Mouse (Mus musculus): ENCODE results near the gene Spry1. TPM values are rescaled to one million over a fixed set of nuclear protein-coding genes. Genes with fewer than 3 reads are reported as not detected.
"Not testable (repeated sequence)": the region's sequence is repeated elsewhere in the genome, so short reads cannot be mapped to it uniquely, and the experiment has no call there.

The Spry1 gene
- 10 to 100 TPM; 12.1 to 13.1 TPM for total RNA-seq (2021)
- long read RNA-seq, experiment 1, transcript Spry1-201 (3 exons, 2,481 nt) = minor isoform, 6 of 13 reads
- long read RNA-seq, experiment 1, transcript Spry1-203 (3 exons, 2,451 nt) = major isoform, 7 of 13 reads
- long read RNA-seq, experiment 1, partial matches to known transcripts = 0 of 13 reads
- long read RNA-seq, experiment 1, other reads (novel, unspliced or antisense) = 0 of 13 reads
- long read RNA-seq, experiment 2, transcript Spry1-203 (3 exons, 2,451 nt) = major isoform, 7 of 18 reads
- long read RNA-seq, experiment 2, transcript Spry1-201 (3 exons, 2,481 nt) = major isoform, 7 of 18 reads
- long read RNA-seq, experiment 2, partial matches to known transcripts = 2 of 18 reads
- long read RNA-seq, experiment 2, other reads (novel, unspliced or antisense) = 1 of 18 reads

- peak within 1 kb of the TSS; percentile 84 for H3K4me3 ChIP-seq
- peak; percentile 32 for TF ChIP-seq CTCF (conservative IDR thresholded peaks at IDR 0.05)
- DNase-seq (ENCODE audit: low spot score in 2 of 2) = peak; percentile 94 to 98
- peak within 1 kb of the TSS; percentile 94 for H3K27ac ChIP-seq
Measured at GRCm38 (mm10) chr3:37639690-37640089, at the start of gene Spry1. Gene Spry1, plus strand, starts transcription at chr3:37639947.

- no peak for TF ChIP-seq CTCF (conservative IDR thresholded peaks at IDR 0.05)
- DNase-seq (ENCODE audit: low spot score in 2 of 2) = no peak
- Histone ChIP-seq H3K27ac (no peak overlapping the region), H3K4me3 (no peak overlapping the region)
Measured at GRCm38 (mm10) chr3:37595721-37596120, 44.0 kb upstream of the Spry1 start.

DNA sequence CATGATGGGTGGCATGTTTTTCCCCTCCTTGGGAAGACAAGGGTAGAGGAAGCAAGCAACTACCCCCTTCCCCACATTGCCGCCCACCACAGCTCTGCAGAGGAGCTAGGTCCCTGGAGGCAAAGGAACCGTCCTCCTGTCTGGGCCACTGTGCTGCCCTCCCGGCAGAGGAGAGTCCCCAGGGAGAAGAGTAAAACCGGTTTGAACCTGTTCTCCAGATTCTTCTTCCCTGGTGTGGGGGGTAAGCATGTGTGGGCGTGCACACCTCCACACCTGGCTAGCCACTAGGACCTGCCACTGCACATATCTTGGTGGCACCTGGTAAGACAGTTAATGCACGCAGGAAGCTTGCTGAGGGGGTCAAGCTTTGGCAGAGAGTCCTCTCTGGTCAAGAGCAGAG lies 43.2 kb upstream of the Spry1 start:
- no peak for TF ChIP-seq CTCF (conservative IDR thresholded peaks at IDR 0.05)
- no peak overlapping the region for H3K4me3 ChIP-seq
- H3K27ac ChIP-seq = no peak overlapping the region
- no peak for DNase-seq (ENCODE audit: low spot score in 2 of 2)

- DNase-seq (ENCODE audit: low spot score in 2 of 2) = no peak
- no peak for TF ChIP-seq CTCF (conservative IDR thresholded peaks at IDR 0.05)
- H3K4me3 ChIP-seq = no peak overlapping the region
- no peak overlapping the region for H3K27ac ChIP-seq
Measured at GRCm38 (mm10) chr3:37597200-37597599, 42.5 kb upstream of the Spry1 start.

DNA sequence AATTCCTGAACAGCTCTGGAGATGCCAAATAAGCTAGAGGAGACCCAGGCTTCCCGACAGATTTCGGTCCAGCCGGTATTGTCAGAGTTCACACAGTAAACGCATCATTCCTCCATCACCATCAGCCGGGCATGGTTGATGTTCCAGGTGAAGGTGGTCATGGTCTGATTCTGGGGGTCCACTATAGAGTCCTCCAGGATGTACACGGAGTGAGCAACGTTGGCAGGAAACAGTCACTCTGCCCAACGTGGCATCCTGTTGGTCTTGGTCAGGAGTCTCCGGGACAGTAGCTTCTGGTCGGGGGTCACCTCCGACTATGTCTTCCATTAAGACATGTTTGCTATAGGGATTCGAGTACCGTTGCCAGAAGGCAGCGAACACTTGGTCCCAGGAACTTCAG lies 40.1 kb upstream of the Spry1 start:
- H3K4me3 ChIP-seq; H3K27ac ChIP-seq; DNase-seq (ENCODE audit: low spot score in 2 of 2): not testable (repeated sequence)

GRCm38 (mm10) chr3:37602356-37602755 lies 37.4 kb upstream of the Spry1 start:
- no peak for DNase-seq (ENCODE audit: low spot score in 2 of 2)
- TF ChIP-seq CTCF (conservative IDR thresholded peaks at IDR 0.05) = no peak
- no peak overlapping the region for H3K27ac ChIP-seq
- H3K4me3 ChIP-seq = no peak overlapping the region

DNA sequence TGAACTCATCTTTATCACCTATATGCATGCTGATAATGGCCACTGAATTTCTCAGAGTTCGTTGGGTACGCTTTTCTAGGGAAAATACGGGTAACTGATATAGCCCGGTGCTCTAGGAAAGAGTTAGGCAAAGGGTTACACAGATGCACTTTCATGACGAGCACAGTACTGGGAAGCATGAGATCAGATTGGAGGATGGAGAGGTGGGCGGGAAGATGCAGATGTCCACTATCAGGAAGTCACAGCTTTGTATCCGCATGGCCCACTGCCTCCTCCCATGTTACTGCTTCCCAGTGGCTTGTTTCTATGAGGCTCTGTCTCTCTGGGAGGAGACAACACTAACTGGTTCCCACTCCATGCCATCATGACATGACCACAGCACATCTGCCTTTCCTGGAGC lies 36.9 kb upstream of the Spry1 start:
- no peak for DNase-seq (ENCODE audit: low spot score in 2 of 2)
- no peak overlapping the region for H3K27ac ChIP-seq
- TF ChIP-seq CTCF (conservative IDR thresholded peaks at IDR 0.05) = no peak

DNA sequence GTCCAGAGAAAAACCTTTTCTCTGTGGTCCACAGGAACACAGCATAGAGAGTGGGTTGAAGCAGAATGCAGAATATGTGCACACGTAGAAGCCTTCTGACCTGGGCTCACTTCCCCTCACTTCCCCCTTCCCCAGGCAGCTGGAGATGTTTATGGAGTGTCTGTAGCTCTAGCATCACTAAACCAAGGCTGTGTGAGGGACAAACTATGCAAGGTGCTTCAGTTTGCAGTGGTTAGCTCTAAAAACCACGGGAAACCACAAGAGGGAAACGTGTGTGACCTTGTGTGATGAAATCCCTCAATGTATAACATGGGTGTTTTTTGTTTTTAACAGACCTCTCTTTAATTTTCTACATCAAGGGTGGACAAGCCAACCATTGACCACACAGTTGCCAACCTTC lies 36.2 kb upstream of the Spry1 start:
- no peak for TF ChIP-seq CTCF (conservative IDR thresholded peaks at IDR 0.05)
- Histone ChIP-seq H3K27ac (no peak overlapping the region), H3K4me3 (no peak overlapping the region)
- DNase-seq (ENCODE audit: low spot score in 2 of 2) = no peak

More for the DNA sequence above, 36.9 kb upstream of the Spry1 start:
- H3K4me3 ChIP-seq = no peak overlapping the region

- no peak for TF ChIP-seq CTCF (conservative IDR thresholded peaks at IDR 0.05)
- DNase-seq (ENCODE audit: low spot score in 2 of 2) = no peak
- peak overlapping the region; percentile 1; the same call in 1 of the 2 replicates for H3K4me3 ChIP-seq
- peak overlapping the region; percentile 53; the same call in 1 of the 2 replicates for H3K27ac ChIP-seq
Measured at GRCm38 (mm10) chr3:37604976-37605875, 34.5 kb upstream of the Spry1 start.

GRCm38 (mm10) chr3:37605876-37606238 lies 33.9 kb upstream of the Spry1 start:
- Histone ChIP-seq H3K4me3 (peak overlapping the region; percentile 1; the same call in 1 of the 2 replicates), H3K27ac (peak overlapping the region; percentile 53; the same call in 1 of the 2 replicates)
- TF ChIP-seq CTCF (conservative IDR thresholded peaks at IDR 0.05) = no peak
- no peak for DNase-seq (ENCODE audit: low spot score in 2 of 2)

DNA sequence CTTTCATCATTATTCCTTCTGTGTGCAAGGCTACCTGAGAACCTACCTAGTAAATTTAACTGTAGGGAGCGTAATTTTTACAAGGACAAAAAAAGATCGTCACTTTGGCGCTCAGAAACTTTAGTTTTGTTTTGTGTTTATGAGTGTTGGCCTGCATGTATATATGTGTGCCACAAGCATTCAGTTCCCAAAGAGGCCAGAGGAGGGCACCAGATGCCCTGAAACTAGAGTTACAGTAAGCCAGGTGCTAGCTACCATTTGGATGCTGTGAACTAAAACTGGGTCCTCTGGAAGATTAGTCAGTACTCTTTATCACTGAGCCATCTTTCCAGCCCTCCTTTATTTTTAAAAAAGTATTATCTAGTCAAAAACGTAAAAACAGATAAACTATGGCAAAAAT lies 30.8 kb upstream of the Spry1 start:
- Histone ChIP-seq H3K27ac (no peak overlapping the region), H3K4me3 (no peak overlapping the region)
- peak; percentile 65 for TF ChIP-seq CTCF (conservative IDR thresholded peaks at IDR 0.05)
- DNase-seq (ENCODE audit: low spot score in 2 of 2) = no peak

DNA sequence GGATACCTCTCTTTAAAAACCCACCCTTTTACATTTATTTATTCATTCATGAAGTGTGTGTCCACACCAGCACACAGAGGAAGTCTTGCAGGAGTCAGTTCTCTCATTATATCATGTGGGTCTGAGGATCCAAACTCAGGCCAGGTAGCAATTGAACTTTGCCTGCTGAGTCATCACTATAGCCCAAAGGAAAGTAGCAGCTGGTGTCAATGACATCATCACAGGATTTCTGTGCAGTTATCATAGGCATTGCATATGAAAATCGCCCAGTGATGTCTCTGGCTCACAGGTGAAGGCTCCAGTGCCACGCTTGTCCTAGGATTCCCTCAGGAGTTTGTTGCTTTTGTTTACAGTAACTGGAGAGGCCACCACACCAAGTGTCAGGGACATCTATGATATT lies 29.1 kb upstream of the Spry1 start:
- Histone ChIP-seq H3K27ac (no peak overlapping the region), H3K4me3 (no peak overlapping the region)
- DNase-seq (ENCODE audit: low spot score in 2 of 2) = no peak
- no peak for TF ChIP-seq CTCF (conservative IDR thresholded peaks at IDR 0.05)

GRCm38 (mm10) chr3:37613722-37614121 lies 26.0 kb upstream of the Spry1 start:
- no peak for TF ChIP-seq CTCF (conservative IDR thresholded peaks at IDR 0.05)
- no peak for DNase-seq (ENCODE audit: low spot score in 2 of 2)
- Histone ChIP-seq H3K27ac (no peak overlapping the region), H3K4me3 (no peak overlapping the region)

Measured in layer of hippocampus, adult 2 months (tissue).